Mouse (Mus musculus): ENCODE data around the gene Slc7a1. TPM values are rescaled to one million over a fixed set of nuclear protein-coding genes. Genes with fewer than 3 reads are reported as not detected.

The Slc7a1 gene
- polyA plus RNA-seq, 1 experiment: 51.4 TPM

DNA sequence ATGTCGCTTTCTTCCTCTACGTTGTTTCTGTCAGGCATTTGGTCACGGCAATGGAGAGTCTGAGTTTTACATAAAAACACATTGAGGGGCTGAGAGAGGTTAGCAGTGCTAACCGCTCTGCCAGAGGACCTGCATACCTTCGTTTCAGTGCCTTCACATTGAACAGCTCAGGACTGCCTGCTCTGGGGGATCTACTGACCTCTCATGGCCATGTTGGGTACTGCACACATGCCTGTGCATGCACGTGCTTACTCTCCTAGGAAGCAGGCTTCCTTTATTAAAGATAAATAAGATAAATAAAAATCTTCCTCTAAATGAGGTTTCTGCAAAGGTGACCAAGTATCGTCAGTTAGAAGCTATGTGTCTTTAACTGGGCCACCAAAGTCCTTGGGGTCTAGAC, 106.4 kb downstream of the Slc7a1 start:
- Histone ChIP-seq H3K27me3 (ENCODE audit: control insufficient read depth, insufficient read depth, insufficient read length) (no peaks in the 10 kb centered on the region), H3K36me3 (ENCODE audit: control insufficient read depth, insufficient read depth) (no peaks in the 10 kb centered on the region)
- no peak for TF ChIP-seq MAX (IDR thresholded peaks at IDR 0.05; ENCODE audit: low read depth)
- no peak for TF ChIP-seq TCF3 (IDR thresholded peaks at IDR 0.05; ENCODE audit: insufficient read length, low read depth)
- no peak for TF ChIP-seq POLR2A (IDR thresholded peaks at IDR 0.05; ENCODE audit: insufficient read length, low read depth)

DNA sequence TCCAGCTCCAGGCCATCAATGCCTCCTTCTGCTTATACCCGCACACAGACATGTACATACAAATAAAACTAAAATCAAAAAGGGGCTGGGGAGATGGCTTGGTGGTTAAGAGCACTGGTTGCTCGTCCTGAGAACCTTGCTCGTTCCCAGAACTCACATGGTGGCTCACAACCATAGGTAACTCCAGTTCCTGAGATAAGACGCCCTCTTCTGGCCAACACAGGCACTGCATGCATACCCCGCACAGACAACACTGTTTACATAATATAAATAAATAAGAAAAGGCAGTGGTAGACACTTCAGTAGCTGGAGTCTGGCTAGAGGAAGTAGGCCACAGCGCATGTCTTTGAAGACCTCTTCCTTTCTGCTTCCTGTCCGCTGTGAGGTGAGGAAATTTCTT, 106.8 kb downstream of the Slc7a1 start:
- no peaks in the 10 kb centered on the region for H3K36me3 ChIP-seq (ENCODE audit: control insufficient read depth, insufficient read depth)
- H3K27me3 ChIP-seq (ENCODE audit: control insufficient read depth, insufficient read depth, insufficient read length): no peaks in the 10 kb centered on the region
- no peak overlapping the region for H3ac ChIP-seq (ENCODE audit: control insufficient read depth, insufficient read length)
- H3K4me2 ChIP-seq (ENCODE audit: low read depth): no peak overlapping the region
- no peak overlapping the region for H3K4me3 ChIP-seq
- H3K79me2 ChIP-seq (ENCODE audit: control insufficient read depth, insufficient read depth): no peaks in the 10 kb centered on the region
- TF ChIP-seq SRF (IDR thresholded peaks at IDR 0.05; ENCODE audit: control insufficient read depth, insufficient read length, low read depth) (no peak), CEBPB (IDR thresholded peaks at IDR 0.05; ENCODE audit: insufficient read depth, poor library complexity, severe bottlenecking) (no peak), USF1 (IDR thresholded peaks at IDR 0.05; ENCODE audit: low read depth) (no peak), MYOD1 (IDR thresholded peaks at IDR 0.05; ENCODE audit: control insufficient read depth in 1 of 3, insufficient read length in 2 of 3, low read depth in 2 of 3) (no peak), TCF3 (IDR thresholded peaks at IDR 0.05; ENCODE audit: insufficient read length, low read depth) (no peak), MYOG (IDR thresholded peaks at IDR 0.05; ENCODE audit: control insufficient read depth in 1 of 3, insufficient read depth in 1 of 3, insufficient read length in 2 of 3, low read depth in 2 of 3) (no peak), TCF12 (IDR thresholded peaks at IDR 0.05; ENCODE audit: insufficient read depth, poor library complexity, severe bottlenecking) (no peak), POLR2AphosphoS2 (IDR thresholded peaks at IDR 0.05; ENCODE audit: insufficient read length, low read depth) (no peak), MAX (IDR thresholded peaks at IDR 0.05; ENCODE audit: low read depth) (no peak), REST (IDR thresholded peaks at IDR 0.05; ENCODE audit: insufficient read depth, insufficient read length) (no peak), POLR2A (IDR thresholded peaks at IDR 0.05; ENCODE audit: insufficient read length, low read depth) (no peak), E2F4 (IDR thresholded peaks at IDR 0.05; ENCODE audit: insufficient read depth) (no peak)

More for the DNA sequence above, 106.4 kb downstream of the Slc7a1 start:
- Histone ChIP-seq H3K4me2 (ENCODE audit: low read depth) (no peak overlapping the region), H3K79me2 (ENCODE audit: control insufficient read depth, insufficient read depth) (no peaks in the 10 kb centered on the region), H3ac (ENCODE audit: control insufficient read depth, insufficient read length) (no peak overlapping the region), H3K4me3 (no peak overlapping the region)

DNA sequence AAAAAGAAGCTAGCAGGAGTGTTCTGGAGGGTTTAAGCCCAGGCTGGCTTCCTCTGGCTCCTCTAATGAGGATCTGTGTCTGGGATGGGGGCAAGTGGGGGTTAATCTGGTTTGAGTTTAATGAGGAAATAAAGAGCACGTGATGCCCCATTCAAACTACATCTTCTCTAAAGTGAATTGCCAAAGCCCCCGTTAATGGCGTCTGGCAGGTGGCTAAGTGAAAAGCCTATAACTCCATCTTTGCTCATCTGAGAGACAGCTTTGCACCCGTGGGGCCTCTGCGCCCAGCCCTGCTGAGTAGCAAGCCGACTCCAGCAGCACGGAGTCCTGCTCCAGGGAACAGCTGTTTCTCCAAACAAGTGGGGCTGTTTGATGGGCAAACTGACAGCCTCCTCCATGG, 109.8 kb downstream of the Slc7a1 start:
- Histone ChIP-seq H3K27me3 (ENCODE audit: control insufficient read depth, insufficient read depth, insufficient read length) (no peaks in the 10 kb centered on the region), H3ac (ENCODE audit: control insufficient read depth, insufficient read length) (no peak overlapping the region), H3K79me2 (ENCODE audit: control insufficient read depth, insufficient read depth) (no peaks in the 10 kb centered on the region), H3K4me3 (no peak overlapping the region), H3K36me3 (ENCODE audit: control insufficient read depth, insufficient read depth) (no peaks in the 10 kb centered on the region), H3K4me2 (ENCODE audit: low read depth) (no peak overlapping the region)
- TF ChIP-seq POLR2AphosphoS2 (IDR thresholded peaks at IDR 0.05; ENCODE audit: insufficient read length, low read depth) (no peak), MYOD1 (IDR thresholded peaks at IDR 0.05; ENCODE audit: control insufficient read depth in 1 of 3, insufficient read length in 2 of 3, low read depth in 2 of 3) (peak in 1 of 3 experiments; percentile 34)

DNA sequence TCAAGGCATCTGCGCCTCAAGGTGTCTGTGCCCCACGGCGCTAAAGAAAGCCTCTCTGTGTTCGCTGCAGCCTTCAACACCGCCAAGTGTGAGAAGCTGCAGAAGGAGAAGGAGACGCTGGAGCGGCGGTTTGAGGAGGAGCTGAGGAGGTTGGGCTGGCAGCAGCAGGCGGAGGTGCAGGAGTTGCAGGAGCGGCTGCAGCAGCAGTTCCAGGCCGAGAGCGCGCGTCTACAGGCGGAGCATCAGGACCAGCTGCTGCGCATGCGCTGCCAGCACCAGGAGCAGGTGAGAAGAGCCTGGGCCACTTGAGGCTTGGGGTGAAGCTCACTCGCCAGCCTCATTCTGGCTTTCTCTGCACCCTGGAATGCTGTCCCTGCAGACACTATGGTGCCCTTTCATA, 110.9 kb downstream of the Slc7a1 start:
- H3K4me3 ChIP-seq: no peak overlapping the region
- no peaks in the 10 kb centered on the region for H3K36me3 ChIP-seq (ENCODE audit: control insufficient read depth, insufficient read depth)
- no peaks in the 10 kb centered on the region for H3K27me3 ChIP-seq (ENCODE audit: control insufficient read depth, insufficient read depth, insufficient read length)
- H3K79me2 ChIP-seq (ENCODE audit: control insufficient read depth, insufficient read depth): no peaks in the 10 kb centered on the region
- TF ChIP-seq TCF12 (IDR thresholded peaks at IDR 0.05; ENCODE audit: insufficient read depth, poor library complexity, severe bottlenecking) (no peak), POLR2A (IDR thresholded peaks at IDR 0.05; ENCODE audit: insufficient read length, low read depth) (no peak), SRF (IDR thresholded peaks at IDR 0.05; ENCODE audit: control insufficient read depth, insufficient read length, low read depth) (no peak), MAX (IDR thresholded peaks at IDR 0.05; ENCODE audit: low read depth) (no peak), POLR2AphosphoS2 (IDR thresholded peaks at IDR 0.05; ENCODE audit: insufficient read length, low read depth) (no peak), USF1 (IDR thresholded peaks at IDR 0.05; ENCODE audit: low read depth) (no peak), TCF3 (IDR thresholded peaks at IDR 0.05; ENCODE audit: insufficient read length, low read depth) (no peak), MYOG (IDR thresholded peaks at IDR 0.05; ENCODE audit: control insufficient read depth in 1 of 3, insufficient read depth in 1 of 3, insufficient read length in 2 of 3, low read depth in 2 of 3) (no peak), MYOD1 (IDR thresholded peaks at IDR 0.05; ENCODE audit: control insufficient read depth in 1 of 3, insufficient read length in 2 of 3, low read depth in 2 of 3) (no peak), REST (IDR thresholded peaks at IDR 0.05; ENCODE audit: insufficient read depth, insufficient read length) (no peak), CEBPB (IDR thresholded peaks at IDR 0.05; ENCODE audit: insufficient read depth, poor library complexity, severe bottlenecking) (no peak)
- no peak overlapping the region for H3ac ChIP-seq (ENCODE audit: control insufficient read depth, insufficient read length)
- H3K4me2 ChIP-seq (ENCODE audit: low read depth): no peak overlapping the region

DNA sequence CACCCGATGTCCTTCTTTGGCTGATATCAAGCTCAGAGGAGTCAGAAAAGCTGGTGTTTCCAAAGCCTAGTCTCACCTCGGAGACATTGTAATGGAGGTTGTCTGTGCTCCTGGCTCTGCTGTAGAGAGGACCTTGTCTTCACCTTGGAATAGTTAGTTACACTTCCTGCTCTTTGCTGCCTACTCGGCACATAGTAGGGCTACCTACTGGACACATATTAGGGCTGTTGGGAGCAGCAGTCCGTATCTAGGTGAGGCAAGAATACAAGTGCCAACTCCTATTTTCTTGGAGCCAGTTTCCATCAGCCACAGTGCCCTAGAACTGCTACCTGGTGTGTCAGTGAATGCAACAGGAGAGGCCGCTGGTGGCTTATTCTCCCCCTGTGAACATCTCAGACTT, 112.2 kb downstream of the Slc7a1 start:
- no peak for TF ChIP-seq POLR2A (IDR thresholded peaks at IDR 0.05; ENCODE audit: insufficient read length, low read depth)
- TF ChIP-seq REST (IDR thresholded peaks at IDR 0.05; ENCODE audit: insufficient read depth, insufficient read length): no peak
- no peak for TF ChIP-seq CEBPB (IDR thresholded peaks at IDR 0.05; ENCODE audit: insufficient read depth, poor library complexity, severe bottlenecking)
- TF ChIP-seq TCF12 (IDR thresholded peaks at IDR 0.05; ENCODE audit: insufficient read depth, poor library complexity, severe bottlenecking): no peak
- no peak for TF ChIP-seq USF1 (IDR thresholded peaks at IDR 0.05; ENCODE audit: low read depth)
- TF ChIP-seq SRF (IDR thresholded peaks at IDR 0.05; ENCODE audit: control insufficient read depth, insufficient read length, low read depth): no peak
- no peak for TF ChIP-seq TCF3 (IDR thresholded peaks at IDR 0.05; ENCODE audit: insufficient read length, low read depth)
- TF ChIP-seq POLR2AphosphoS2 (IDR thresholded peaks at IDR 0.05; ENCODE audit: insufficient read length, low read depth): no peak
- TF ChIP-seq MYOG (IDR thresholded peaks at IDR 0.05; ENCODE audit: control insufficient read depth in 1 of 3, insufficient read depth in 1 of 3, insufficient read length in 2 of 3, low read depth in 2 of 3): no peak
- TF ChIP-seq MYOD1 (IDR thresholded peaks at IDR 0.05; ENCODE audit: control insufficient read depth in 1 of 3, insufficient read length in 2 of 3, low read depth in 2 of 3): no peak
- no peak for TF ChIP-seq MAX (IDR thresholded peaks at IDR 0.05; ENCODE audit: low read depth)
- TF ChIP-seq E2F4 (IDR thresholded peaks at IDR 0.05; ENCODE audit: insufficient read depth): no peak
- Histone ChIP-seq H3K36me3 (ENCODE audit: control insufficient read depth, insufficient read depth) (no peaks in the 10 kb centered on the region), H3K27me3 (ENCODE audit: control insufficient read depth, insufficient read depth, insufficient read length) (no peaks in the 10 kb centered on the region), H3ac (ENCODE audit: control insufficient read depth, insufficient read length) (no peak overlapping the region), H3K4me2 (ENCODE audit: low read depth) (no peak overlapping the region), H3K79me2 (ENCODE audit: control insufficient read depth, insufficient read depth) (no peaks in the 10 kb centered on the region), H3K4me3 (no peak overlapping the region)

All from myocyte (in vitro differentiated cells).